Mouse (Mus musculus): ENCODE data around the gene Hamp.
"Not testable (repeated sequence)": the region's sequence is repeated elsewhere in the genome, so short reads cannot be mapped to it uniquely, and the experiment has no call there.

The Hamp gene

GRCm38 (mm10) chr7:30955584-30956356 lies 11.9 kb upstream of the Hamp start:
- peak; percentile 91 to 94 for DNase-seq

- no peak for DNase-seq
Observed at GRCm38 (mm10) chr7:30954971-30955520, 11.2 kb upstream of the Hamp start.

GRCm38 (mm10) chr7:30954036-30954435 lies 10.2 kb upstream of the Hamp start:
- no peak for DNase-seq

DNA sequence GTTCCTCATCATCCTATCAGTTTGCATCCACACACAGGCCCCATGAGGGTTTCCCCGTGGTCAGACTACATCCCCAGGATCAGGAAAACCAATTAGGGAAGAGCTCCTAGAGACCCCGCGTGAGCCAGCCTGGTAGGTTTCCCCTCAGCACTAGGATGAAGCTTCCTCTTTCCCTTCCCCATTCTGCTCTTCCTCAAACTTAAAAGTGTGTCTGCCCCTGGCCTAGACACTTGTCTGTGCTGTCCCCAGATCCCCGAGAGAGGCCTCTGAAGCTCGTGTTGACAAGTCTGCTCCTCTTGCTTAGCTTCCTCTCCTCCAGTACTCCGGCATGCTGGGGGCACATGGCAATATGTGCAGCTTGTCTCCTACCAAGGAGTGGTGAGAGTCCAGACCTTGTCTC lies 9.6 kb upstream of the Hamp start:
- DNase-seq = no peak

GRCm38 (mm10) chr7:30952441-30953265 lies 8.8 kb upstream of the Hamp start:
- DNase-seq = no peak

GRCm38 (mm10) chr7:30949902-30950301 lies 6.1 kb upstream of the Hamp start:
- not testable (repeated sequence) for DNase-seq

- no peak for DNase-seq
Observed at GRCm38 (mm10) chr7:30945876-30946275, 2.0 kb upstream of the Hamp start.

GRCm38 (mm10) chr7:30945466-30945865 lies 1.6 kb upstream of the Hamp start:
- DNase-seq = not testable (repeated sequence)

DNA sequence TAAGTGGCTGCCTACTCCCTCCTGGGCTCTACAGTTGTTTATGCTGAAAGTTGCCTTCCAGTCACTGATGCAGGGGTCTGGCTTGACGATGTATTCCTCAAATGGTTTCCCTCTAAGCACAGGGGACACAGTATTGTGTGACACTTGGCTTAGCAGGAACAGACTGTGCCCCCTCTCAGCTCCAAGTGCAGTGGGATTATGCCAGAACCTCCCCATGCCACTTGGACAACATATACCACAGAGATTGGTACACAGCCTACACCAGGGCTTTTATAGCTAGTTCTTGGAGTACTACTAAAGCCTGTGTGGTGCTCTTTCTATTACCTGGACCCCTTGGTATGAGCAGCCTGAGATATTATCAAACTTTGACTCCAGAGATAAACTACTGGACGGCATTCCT lies 874 bp upstream of the Hamp start:
- DNase-seq = not testable (repeated sequence)

- not testable (repeated sequence) for DNase-seq
Observed at GRCm38 (mm10) chr7:30942365-30942764, 1.5 kb downstream of the Hamp start.

DNA sequence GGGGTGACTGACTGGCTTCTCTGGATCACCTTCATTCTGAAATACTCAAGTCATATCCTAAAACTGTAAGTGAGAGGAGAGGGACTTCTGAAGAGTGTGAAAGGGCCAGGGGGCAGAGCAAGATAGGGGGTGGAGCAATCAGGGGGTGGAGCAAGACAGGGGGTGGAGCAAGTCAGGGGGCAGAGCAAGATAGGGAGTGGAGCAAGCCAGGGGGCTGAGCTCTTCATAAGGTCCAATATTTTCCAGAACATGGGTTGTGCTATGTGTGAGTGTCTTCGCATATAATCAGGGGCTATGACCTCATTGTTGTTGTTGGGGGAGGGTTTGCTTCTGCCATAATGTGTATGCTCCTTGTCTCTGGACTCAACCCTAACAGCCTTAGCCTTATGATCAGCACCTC lies 3.8 kb downstream of the Hamp start:
- DNase-seq = not testable (repeated sequence)

GRCm38 (mm10) chr7:30935422-30936099 lies 8.3 kb downstream of the Hamp start:
- not testable (repeated sequence) for DNase-seq

- DNase-seq = not testable (repeated sequence)
Observed at GRCm38 (mm10) chr7:30924581-30924980, 19.3 kb downstream of the Hamp start, which contains the start of gene Hamp2. Hamp2 (minus strand) TSS chr7:30924681.

GRCm38 (mm10) chr7:30924071-30924470 lies 19.8 kb downstream of the Hamp start:
- no peak for DNase-seq

- DNase-seq = not testable (repeated sequence)
Observed at GRCm38 (mm10) chr7:30922490-30922889, 21.3 kb downstream of the Hamp start.

GRCm38 (mm10) chr7:30920217-30920616 lies 23.6 kb downstream of the Hamp start:
- DNase-seq = no peak

DNA sequence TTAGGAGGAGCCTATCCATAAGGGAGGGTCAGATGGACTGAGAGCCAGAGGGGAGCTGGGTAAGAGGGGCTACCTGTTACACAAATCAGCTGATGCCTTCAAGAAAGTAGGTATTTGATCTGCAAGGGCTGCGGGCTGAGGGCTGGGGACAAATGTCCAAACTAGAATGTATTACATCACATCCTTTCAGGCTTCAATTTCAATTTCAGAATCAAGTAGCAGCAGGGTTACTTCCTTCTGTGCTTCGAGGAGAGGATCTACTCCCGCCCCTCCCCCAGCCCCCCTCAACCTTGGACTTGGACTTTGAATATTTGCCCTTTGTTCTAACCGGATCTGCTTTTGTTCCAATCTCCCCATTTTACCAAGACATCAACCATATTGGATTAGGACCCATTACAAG lies 26.6 kb downstream of the Hamp start:
- no peak for DNase-seq

- DNase-seq = no peak
Observed at GRCm38 (mm10) chr7:30916713-30917112, 27.1 kb downstream of the Hamp start.

DNA sequence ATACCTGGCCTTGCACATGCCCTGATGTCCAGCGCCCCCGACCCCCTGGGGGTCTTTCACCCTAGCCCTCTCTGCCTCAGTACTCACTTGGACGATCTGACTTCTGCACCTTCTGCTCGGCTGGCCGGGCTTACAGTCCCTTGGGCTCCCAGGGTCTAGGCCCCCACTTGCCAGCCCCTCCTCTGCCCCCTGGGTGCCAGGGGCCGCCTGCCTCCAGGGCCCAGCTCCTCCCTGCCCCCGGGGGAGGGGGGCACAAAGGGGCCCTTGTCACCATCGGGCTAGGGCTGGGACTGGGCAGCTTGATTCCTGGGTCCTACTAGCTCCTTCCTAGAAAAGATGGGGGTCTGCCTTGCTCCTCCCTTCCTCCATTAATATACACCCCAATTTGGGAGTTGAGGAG lies 29.1 kb downstream of the Hamp start, which contains the start of gene Mag:
Gene Mag, minus strand, starts transcription at position 142 of the 400 bp plus-strand sequence.
- DNase-seq = peak in 1 of 2 experiments; percentile 17

DNA sequence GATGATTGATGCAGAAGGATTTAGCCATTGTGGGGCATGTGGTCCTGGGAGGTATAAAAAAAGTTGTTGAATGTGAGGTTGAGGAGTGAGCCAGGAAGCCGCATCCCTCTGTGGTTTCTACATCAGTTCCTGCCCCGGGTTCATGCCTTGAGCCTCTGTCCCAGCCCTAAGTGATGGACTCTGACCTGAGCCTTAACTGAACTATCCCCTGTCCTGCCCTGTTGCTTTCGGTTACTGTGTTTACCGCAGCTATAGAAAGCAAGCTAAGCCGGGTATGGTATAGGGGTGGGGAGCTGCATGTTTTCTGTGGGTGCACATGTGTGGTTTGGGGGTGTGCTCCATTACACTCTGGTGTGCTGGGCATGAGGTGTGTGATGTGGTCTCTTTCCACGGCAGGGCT lies 34.1 kb downstream of the Hamp start:
- DNase-seq = no peak

DNA sequence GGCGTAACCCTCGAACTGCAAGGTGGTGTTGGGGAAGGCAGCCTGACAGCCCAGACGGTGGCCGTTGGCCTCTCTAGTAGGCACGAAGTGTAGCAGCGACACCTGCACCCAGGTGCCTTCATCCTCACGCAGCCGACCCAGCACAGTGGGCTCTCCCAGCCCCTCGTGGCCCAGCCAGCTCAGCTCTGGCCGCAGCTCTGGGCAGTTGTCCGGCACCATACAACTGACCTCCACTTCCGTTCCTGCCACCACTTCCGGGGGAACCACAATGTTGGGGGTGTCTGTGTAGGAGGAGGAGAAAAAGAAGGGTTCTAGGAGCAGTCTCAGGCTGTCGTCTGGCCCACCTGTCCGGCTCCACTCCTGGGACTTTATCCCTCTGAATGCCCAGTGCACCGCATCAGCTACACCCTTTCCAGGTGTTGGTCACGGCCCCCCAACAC lies 34.8 kb downstream of the Hamp start:
- no peak for DNase-seq

GRCm38 (mm10) chr7:30908277-30908991 lies 35.4 kb downstream of the Hamp start:
- DNase-seq = no peak
